Mouse (Mus musculus): ENCODE measurements at regions not wholly inside any gene's neighbourhood (a gene's known extent, or its start where the extent isn't known, plus 50 kb on each side); places are given as distances from the start of the nearest gene placed in this dataset.

DNA sequence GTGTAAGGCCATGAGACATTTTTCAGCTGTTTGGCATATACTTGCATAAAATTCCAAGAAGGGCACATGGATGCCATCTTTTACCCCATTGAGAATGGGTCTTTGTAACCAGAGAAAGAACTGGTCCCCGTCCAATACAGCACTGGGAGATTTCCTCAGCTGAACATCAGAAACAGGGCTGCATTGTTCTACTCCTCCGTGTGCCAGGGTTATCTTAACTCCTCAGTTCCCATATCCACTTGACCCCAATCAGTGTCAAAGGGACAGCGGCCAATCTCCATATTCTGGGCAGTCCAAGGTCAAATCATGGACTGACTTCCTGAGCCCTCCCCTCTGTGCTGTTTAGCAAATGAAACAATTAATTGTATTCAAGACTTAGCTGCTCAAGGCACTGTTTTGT is 112.5 kb upstream of the Slco3a1 start:
- TF ChIP-seq CTCF (IDR thresholded peaks at IDR 0.05; ENCODE audit: low read depth) (no peak), EP300 (IDR thresholded peaks at IDR 0.05; ENCODE audit: low read depth) (no peak)
